Mouse (Mus musculus) MEL (cell line): ENCODE data around the gene Nudt3. TPM values are rescaled to one million over a fixed set of nuclear protein-coding genes. Genes with fewer than 3 reads are reported as not detected.

Experiments used
- DNase-seq: peaks from one replicate; pipeline ENCODE4 v3.0.0; 2011; ENCODE audit warnings: low read depth, low spot score
- H3K27ac ChIP-seq: 2 replicates; pipeline ENCODE4 v1.5.1; 2012; ENCODE audit warnings: low read depth, mild to moderate bottlenecking, control low read depth, low read length, moderate library complexity; ENCODE audit not compliant: control insufficient read depth
- H3K27me3 ChIP-seq, 2 experiments: fragments of 150-350 bp in 1 of 2; sonication (generic) in 1 of 2; 2 replicates each; pipeline ENCODE4 v1.6.1; 2012; ENCODE audit warnings: low read length in 2 of 2, mild to moderate bottlenecking in 2 of 2, improper control_type of control experiment in 1 of 2, moderate library complexity in 1 of 2; ENCODE audit not compliant: insufficient read depth in 2 of 2, control insufficient read depth in 1 of 2
- H3K36me3 ChIP-seq, 2 experiments: 2 replicates each; pipeline ENCODE4 v1.6.1; 2012 to 2014; ENCODE audit warnings: low read length in 2 of 2, improper control_type of control experiment in 1 of 2, inconsistent platforms in 1 of 2, mild to moderate bottlenecking in 1 of 2; ENCODE audit not compliant: insufficient read depth in 2 of 2, control insufficient read depth in 1 of 2
- H3K4me1 ChIP-seq, 2 experiments: fragments of 150-350 bp in 1 of 2; sonication (generic) in 1 of 2; 2 replicates each; pipeline ENCODE4 v1.6.1; 2012; ENCODE audit warnings: low read length in 2 of 2, improper control_type of control experiment in 1 of 2, mild to moderate bottlenecking in 1 of 2; ENCODE audit not compliant: insufficient read depth in 2 of 2, control insufficient read depth in 1 of 2
- H3K4me3 ChIP-seq, 2 experiments: fragments of 150-350 bp in 1 of 2; sonication (generic) in 1 of 2; 2 replicates each; pipeline ENCODE4 v1.5.1; 2012; ENCODE audit warnings: low read depth in 2 of 2, low read length in 2 of 2, mild to moderate bottlenecking in 2 of 2, moderate library complexity in 2 of 2, control low read depth in 1 of 2, improper control_type of control experiment in 1 of 2; ENCODE audit not compliant: control insufficient read depth in 1 of 2, insufficient read depth in 1 of 2
- H3K79me2 ChIP-seq: 2 replicates; pipeline ENCODE4 v1.6.1; 2012; ENCODE audit warnings: mild to moderate bottlenecking, low read length, moderate library complexity; ENCODE audit not compliant: control insufficient read depth, poor library complexity, insufficient read depth
- H3K9ac ChIP-seq: 2 replicates; pipeline ENCODE4 v1.6.1; 2012; ENCODE audit warnings: low read depth, mild to moderate bottlenecking, control low read depth, low read length, moderate library complexity; ENCODE audit not compliant: control insufficient read depth, poor library complexity, severe bottlenecking
- H3K9me3 ChIP-seq: fragments of 150-350 bp; sonication (generic); replicated peaks from 2 replicates; pipeline ENCODE4 v1.6.1; 2012; ENCODE audit warnings: mild to moderate bottlenecking, low read length, improper control_type of control experiment, moderate library complexity; ENCODE audit not compliant: insufficient read depth
- CTCF ChIP-seq, 3 experiments: IDR thresholded peaks in 2 of 3; conservative IDR thresholded peaks in 1 of 3; 2 replicates each; pipeline ENCODE4 v1.5.1; 2011 to 2012; ENCODE audit warnings: low read length in 3 of 3, low read depth in 2 of 3, mild to moderate bottlenecking in 2 of 3, improper control_type of control experiment in 1 of 3, inconsistent platforms in 1 of 3, mixed read lengths in 1 of 3, moderate library complexity in 1 of 3; ENCODE audit not compliant: control insufficient read depth in 1 of 3, insufficient read depth in 1 of 3, poor library complexity in 1 of 3, severe bottlenecking in 1 of 3
- HCFC1 ChIP-seq: IDR thresholded peaks from 2 replicates; pipeline ENCODE4 v1.6.1; 2012; ENCODE audit warnings: low read depth, mild to moderate bottlenecking, inconsistent platforms, low read length, improper control_type of control experiment, moderate library complexity
- JUND ChIP-seq: IDR thresholded peaks from 2 replicates; pipeline ENCODE4 v1.6.1; 2011; ENCODE audit warnings: low read depth, mild to moderate bottlenecking, improper control_type of control experiment, low read length
- MAX ChIP-seq: IDR thresholded peaks from 2 replicates; pipeline ENCODE4 v1.6.1; 2011; ENCODE audit warnings: low read length, improper control_type of control experiment
- MEF2A ChIP-seq: IDR thresholded peaks from 2 replicates; pipeline ENCODE4 v1.6.1; 2014; ENCODE audit warnings: low read depth, mild to moderate bottlenecking, inconsistent platforms, low read length, improper control_type of control experiment; ENCODE audit not compliant: poor library complexity, insufficient replicate concordance, severe bottlenecking; ENCODE audit errors: extremely low read depth
- MXI1 ChIP-seq: IDR thresholded peaks from 2 replicates; pipeline ENCODE4 v1.6.1; 2011; ENCODE audit warnings: mild to moderate bottlenecking, low read depth, low read length, improper control_type of control experiment
- MYB ChIP-seq: IDR thresholded peaks from 2 replicates; pipeline ENCODE4 v1.6.1; 2011; ENCODE audit warnings: mild to moderate bottlenecking, low read depth, low read length, improper control_type of control experiment
- MYC ChIP-seq: IDR thresholded peaks from 2 replicates; pipeline ENCODE4 v1.6.1; 2011; ENCODE audit warnings: low read depth, mild to moderate bottlenecking, low read length, improper control_type of control experiment, moderate library complexity
- NELFE ChIP-seq: IDR thresholded peaks from 2 replicates; pipeline ENCODE4 v1.6.1; 2011; ENCODE audit warnings: low read depth, low read length, improper control_type of control experiment
- POLR2AphosphoS2 ChIP-seq: IDR thresholded peaks from 2 replicates; pipeline ENCODE4 v1.6.1; 2011; ENCODE audit warnings: low read length, improper control_type of control experiment
- POLR2AphosphoS5 ChIP-seq: IDR thresholded peaks from 2 replicates; pipeline ENCODE4 v1.6.1; 2012; ENCODE audit warnings: low read depth, borderline replicate concordance, mild to moderate bottlenecking, inconsistent platforms, low read length, moderate library complexity, mixed read lengths
- TBP ChIP-seq: IDR thresholded peaks from 2 replicates; pipeline ENCODE4 v1.8.0; 2011; ENCODE audit warnings: low read depth, low read length, improper control_type of control experiment
- UBTF ChIP-seq: IDR thresholded peaks from 2 replicates; pipeline ENCODE4 v1.6.1; 2012; ENCODE audit warnings: low read depth, mild to moderate bottlenecking, inconsistent platforms, low read length, improper control_type of control experiment, moderate library complexity, borderline replicate concordance; ENCODE audit not compliant: insufficient read depth
- ZC3H11A ChIP-seq: IDR thresholded peaks from 2 replicates; pipeline ENCODE4 v1.6.1; 2012; ENCODE audit warnings: low read depth, mild to moderate bottlenecking, inconsistent platforms, low read length, improper control_type of control experiment
- ZKSCAN1 ChIP-seq: IDR thresholded peaks from 2 replicates; pipeline ENCODE4 v1.6.1; 2012; ENCODE audit warnings: low read depth, mild to moderate bottlenecking, inconsistent platforms, low read length, improper control_type of control experiment, moderate library complexity
- ZMIZ1 ChIP-seq: IDR thresholded peaks from 2 replicates; pipeline ENCODE4 v1.6.1; 2012; ENCODE audit warnings: low read depth, mild to moderate bottlenecking, inconsistent platforms, low read length, improper control_type of control experiment, moderate library complexity
- ZNF384 ChIP-seq: IDR thresholded peaks from 2 replicates; pipeline ENCODE4 v1.6.1; 2012; ENCODE audit warnings: low read depth, mild to moderate bottlenecking, inconsistent platforms, low read length, improper control_type of control experiment
- polyA plus RNA-seq, 2 experiments: library from polyadenylated mRNA; stranded (reverse) in 1 of 2; unstranded in 1 of 2; fragments of >175 nt in 1 of 2; fragments of >200 nt in 1 of 2; gene quantifications; 2 replicates each; pipeline versions ENCODE4 v1.2.1 to v1.2.4; 2012; ENCODE audit warnings: low replicate concordance in 2 of 2, low read depth in 1 of 2; ENCODE audit not compliant: insufficient read length in 2 of 2, insufficient read depth in 1 of 2, missing spikeins in 1 of 2
- total RNA-seq: library from RNA; depleted of rRNA; stranded (reverse); fragments of 300-350 nt; gene quantifications from 2 replicates; pipeline ENCODE4 v1.2.3, GENCODE M21; 2012

The Nudt3 gene
- total and polyA plus RNA-seq, 3 experiments, result 96.5 to 258 (median 97.0) TPM

DNA sequence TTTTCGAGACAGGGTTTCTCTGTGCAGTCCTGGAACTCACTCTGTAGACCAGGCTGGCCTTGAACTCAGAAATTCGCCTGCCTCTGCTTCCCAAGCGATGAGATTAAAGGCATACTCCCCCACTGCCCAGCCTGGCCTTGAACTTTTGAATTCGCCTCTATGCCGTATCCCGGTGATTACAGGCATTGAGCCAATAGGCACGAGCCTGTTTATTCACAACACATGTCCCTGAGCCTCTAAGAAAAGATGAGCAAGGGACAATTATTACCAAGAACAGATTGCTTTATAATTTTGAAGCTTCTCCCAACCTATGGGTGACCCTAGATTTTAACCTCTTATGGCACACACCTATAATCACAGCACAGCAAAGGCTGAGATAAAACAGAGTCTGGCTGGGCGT, 5.1 kb upstream of the Nudt3 start:
- DNase-seq, result peak; percentile 45
- H3K36me3 ChIP-seq, result peaks cover 9 to 19% of the 10 kb centered on the region in 2 experiments
- no peak overlapping the region for H3K9ac ChIP-seq
- no peak overlapping the region for H3K4me3 ChIP-seq
- no peaks in the 10 kb centered on the region for H3K9me3 ChIP-seq
- H3K27me3 ChIP-seq, result no peaks in the 10 kb centered on the region
- peaks cover 25% of the 10 kb centered on the region for H3K79me2 ChIP-seq
- H3K27ac ChIP-seq, result no peak overlapping the region
- TF ChIP-seq MYC (no peak), ZMIZ1 (no peak), ZNF384 (no peak)
- TF ChIP-seq, all 39 proteins: peak for 0
- peaks cover 0 to 9% of the 10 kb centered on the region in 2 experiments; a peak in 3 of 4 replicates for H3K4me1 ChIP-seq

DNA sequence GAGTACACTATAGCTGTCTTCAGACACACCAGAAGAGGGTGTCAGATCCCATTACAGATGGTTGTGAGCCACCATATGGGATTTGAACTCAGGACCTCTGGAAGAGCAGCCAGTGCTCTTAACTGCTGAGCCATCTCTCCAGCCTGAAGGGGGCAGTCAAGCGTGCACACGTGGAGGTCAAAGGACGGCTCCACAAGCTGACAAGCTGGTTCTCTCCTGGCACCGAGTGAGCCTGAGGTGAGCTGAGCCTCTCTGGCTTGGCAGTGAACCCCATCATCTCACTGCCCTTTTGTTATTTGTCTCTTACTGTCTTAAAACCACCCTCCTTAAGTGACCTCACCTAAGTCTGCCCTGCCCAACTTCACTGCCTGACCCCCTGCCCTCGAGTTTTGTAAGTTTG, 4.2 kb upstream of the Nudt3 start:
- peaks cover 5 to 13% of the 10 kb centered on the region in 2 experiments for H3K36me3 ChIP-seq
- H3K27me3 ChIP-seq, result no peaks in the 10 kb centered on the region
- DNase-seq, result peak; percentile 59
- H3K27ac ChIP-seq, result no peak overlapping the region
- no peaks in the 10 kb centered on the region for H3K9me3 ChIP-seq
- H3K4me1 ChIP-seq, result peaks cover 0 to 5% of the 10 kb centered on the region in 2 experiments; a peak in 3 of 4 replicates
- peaks cover 24% of the 10 kb centered on the region for H3K79me2 ChIP-seq
- no peak overlapping the region for H3K4me3 ChIP-seq
- TF ChIP-seq MXI1 (peak; percentile 42; the same call in 1 of the 2 replicates), MAX (peak; percentile 34; the same call in 1 of the 2 replicates), TBP (0 out of 2 replicates have a peak, but pooled peaks have one; percentile 24), POLR2AphosphoS5 (no peak), CTCF (IDR thresholded peaks at IDR 0.05 in 2 of 3, conservative IDR thresholded peaks at IDR 0.05 in 1 of 3; ENCODE audit: control insufficient read depth in 1 of 3, insufficient read depth in 1 of 3, low read depth in 2 of 3, low read length in 3 of 3, poor library complexity in 1 of 3, severe bottlenecking in 1 of 3) (peak; percentile 23 to 45 (median 33); a peak in 5 of 6 replicates)
- no peak overlapping the region for H3K9ac ChIP-seq

DNA sequence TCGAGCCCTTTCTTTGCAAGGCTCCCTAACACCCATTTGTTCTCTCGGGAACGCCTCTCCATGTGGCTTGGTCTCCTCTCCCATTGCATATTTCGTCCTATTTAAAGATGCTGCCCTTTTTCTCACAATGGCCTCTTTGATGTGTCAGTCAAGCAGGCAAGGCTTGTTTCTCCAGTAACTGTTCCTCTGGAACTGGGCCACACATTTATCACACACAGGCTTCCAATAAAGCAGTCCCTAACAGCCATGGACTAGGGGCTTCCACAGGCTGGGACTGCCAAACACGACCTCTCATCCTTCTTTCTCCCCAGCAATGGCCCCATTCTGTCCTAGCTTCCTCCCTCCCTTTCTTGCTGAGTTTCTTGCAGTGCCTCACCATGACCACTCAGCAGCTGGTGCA, 3.4 kb upstream of the Nudt3 start:
- Histone ChIP-seq H3K27ac (no peak overlapping the region), H3K4me3 (no peak overlapping the region), H3K4me1 (peaks cover 0 to 4% of the 10 kb centered on the region in 2 experiments; a peak in 3 of 4 replicates)
- DNase-seq, result no peak
- TF ChIP-seq UBTF (no peak), POLR2AphosphoS2 (no peak), HCFC1 (no peak), ZC3H11A (no peak), MYC (no peak), MYB (no peak), MAX (no peak), NELFE (no peak), MEF2A (no peak), JUND (no peak), ZKSCAN1 (no peak), ZNF384 (no peak)
- TF ChIP-seq, all 39 proteins: peak for 0
- peaks cover 5 to 6% of the 10 kb centered on the region in 2 experiments for H3K36me3 ChIP-seq
- no peaks in the 10 kb centered on the region for H3K9me3 ChIP-seq
- H3K27me3 ChIP-seq, result no peaks in the 10 kb centered on the region
- H3K79me2 ChIP-seq, result peaks cover 24% of the 10 kb centered on the region
- H3K9ac ChIP-seq, result no peak overlapping the region
